Mouse (Mus musculus) liver, adult 2 months (tissue): Measurements from ENCODE around the gene Vmn1r211.
"Not testable (repeated sequence)": the region's sequence is repeated elsewhere in the genome, so short reads cannot be mapped to it uniquely, and the experiment has no call there.

ENCODE experiments used
- CTCF ChIP-seq: fragments of 200-500 bp; IDR thresholded peaks from 2 replicates; pipeline ENCODE4 v1.5.1; 2011; ENCODE audit warnings: low read depth, low read length, control low read depth
- POLR2A ChIP-seq: fragments of 200-500 bp; IDR thresholded peaks from 2 replicates; pipeline ENCODE4 v1.6.1; 2011; ENCODE audit warnings: low read length, control low read depth; ENCODE audit not compliant: insufficient read depth; ENCODE audit errors: extremely low read depth

- not testable (repeated sequence) for TF ChIP-seq CTCF, POLR2A
Measured at GRCm38 (mm10) chr13:22844304-22844703, 13.1 kb downstream of the Vmn1r211 start.
